Mouse (Mus musculus): ENCODE results near the gene Arhgap27. TPM values are rescaled to one million over a fixed set of nuclear protein-coding genes. Genes with fewer than 3 reads are reported as not detected.
"Not testable (repeated sequence)": the region's sequence is repeated elsewhere in the genome, so short reads cannot be mapped to it uniquely, and the experiment has no call there.

Arhgap27 gene
- total RNA-seq, 2 experiments from 2014 or later: 8.6 to 9.3 TPM

GRCm38 (mm10) chr11:103337180-103337579 lies 26.3 kb downstream of the Arhgap27 start:
- DNase-seq (ENCODE audit: extremely low spot score in 1 of 2, low spot score in 1 of 2): no peak

DNA sequence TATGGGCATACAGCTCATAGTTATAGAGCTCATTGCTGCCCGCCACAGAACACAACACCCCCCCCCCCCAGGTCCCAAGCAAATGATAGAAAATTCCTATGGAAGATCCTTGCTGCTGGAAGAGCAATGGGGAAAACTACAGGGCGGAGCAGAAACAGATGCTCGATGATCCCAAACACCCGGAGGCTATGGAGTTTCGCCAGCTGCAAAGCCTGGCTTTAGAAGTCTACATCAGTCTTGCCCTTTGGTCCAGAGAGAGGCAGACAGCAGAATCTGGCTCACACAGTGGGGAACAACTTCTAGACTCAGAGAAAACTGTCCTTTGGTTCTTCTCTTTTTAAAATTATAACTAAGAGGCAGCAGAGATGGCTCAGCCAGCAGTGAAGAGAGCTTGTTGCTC lies 27.9 kb downstream of the Arhgap27 start:
- DNase-seq (ENCODE audit: extremely low spot score in 1 of 2, low spot score in 1 of 2): no peak

GRCm38 (mm10) chr11:103334925-103335324 lies 28.6 kb downstream of the Arhgap27 start:
- DNase-seq (ENCODE audit: extremely low spot score in 1 of 2, low spot score in 1 of 2): no peak

DNA sequence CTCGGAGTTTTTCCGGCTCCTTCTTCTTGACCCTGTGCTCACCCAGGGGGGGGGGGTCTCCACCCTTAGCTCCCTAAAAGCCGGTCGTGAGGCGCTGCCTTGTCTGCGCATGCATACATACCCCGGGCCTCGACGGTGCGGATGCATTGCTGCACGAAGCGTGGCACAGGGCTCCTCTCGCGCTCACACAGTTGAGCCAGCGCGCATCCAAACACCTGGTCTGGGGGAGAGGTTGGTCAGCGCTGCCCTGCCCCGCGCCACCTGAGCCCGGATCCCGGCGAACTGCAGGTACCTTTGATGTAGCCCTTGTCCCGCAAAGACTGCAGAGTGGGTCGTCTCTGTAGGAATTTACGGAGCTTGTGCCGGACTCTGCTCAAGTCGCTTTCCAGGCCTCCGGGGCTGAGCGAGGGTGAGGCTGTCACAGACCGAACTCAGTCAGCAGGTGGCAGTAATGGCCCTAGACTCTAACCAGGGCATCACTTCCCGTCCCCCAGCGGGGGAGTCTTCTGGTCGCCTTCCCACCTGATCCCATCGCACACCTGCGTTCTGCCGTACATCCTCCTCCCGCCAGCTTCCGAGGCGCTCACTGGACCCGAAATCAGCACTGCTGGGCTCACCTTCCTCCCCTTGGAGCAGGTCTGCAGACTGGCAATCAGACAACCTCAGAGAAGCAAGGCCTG lies 29.6 kb downstream of the Arhgap27 start:
- DNase-seq (ENCODE audit: extremely low spot score in 1 of 2, low spot score in 1 of 2): peak in 1 of 2 experiments; percentile 52

GRCm38 (mm10) chr11:103332890-103333651 lies 30.4 kb downstream of the Arhgap27 start:
- no peak for DNase-seq (ENCODE audit: extremely low spot score in 1 of 2, low spot score in 1 of 2)

DNA sequence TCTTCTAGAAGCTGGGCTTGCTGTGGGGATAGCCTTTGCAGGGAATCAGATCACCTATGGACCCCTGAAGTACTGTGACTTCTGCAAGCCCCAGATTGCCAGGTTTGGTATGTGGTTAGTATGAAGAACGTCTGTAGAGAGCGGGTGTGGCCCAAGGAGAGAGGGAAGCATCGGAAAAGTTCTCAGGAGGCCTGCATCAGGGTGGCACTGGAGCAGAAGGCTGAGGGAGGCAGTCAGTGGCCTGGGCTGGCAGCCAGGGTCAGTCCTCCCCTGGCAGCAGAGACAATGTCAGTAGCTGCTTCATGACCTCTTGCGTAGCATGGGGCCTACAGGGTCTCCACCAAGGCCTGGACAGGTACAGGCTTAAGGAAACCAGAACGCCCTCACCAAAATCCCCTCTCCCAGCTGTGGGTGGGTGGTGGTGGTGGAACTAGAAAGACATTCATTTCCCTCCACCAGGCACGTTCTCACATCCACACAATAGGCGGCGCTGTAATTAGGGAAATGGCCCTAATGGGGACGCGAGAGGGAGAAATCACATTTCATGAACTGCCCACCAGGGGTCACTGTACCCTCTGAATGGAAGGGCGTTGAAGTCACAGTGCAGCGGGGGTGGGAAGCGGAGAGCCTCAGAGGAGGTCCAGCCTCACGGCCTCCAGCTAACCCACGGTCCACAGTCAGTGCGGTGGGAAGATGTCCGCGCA lies 31.2 kb downstream of the Arhgap27 start:
- peak; percentile 67 to 77 for DNase-seq (ENCODE audit: extremely low spot score in 1 of 2, low spot score in 1 of 2)

GRCm38 (mm10) chr11:103331502-103332185 lies 31.8 kb downstream of the Arhgap27 start:
- no peak for DNase-seq (ENCODE audit: extremely low spot score in 1 of 2, low spot score in 1 of 2)

- no peak for DNase-seq (ENCODE audit: extremely low spot score in 1 of 2, low spot score in 1 of 2)
Measured at GRCm38 (mm10) chr11:103330651-103331319, 32.7 kb downstream of the Arhgap27 start.

- peak; percentile 87 to 98 for DNase-seq (ENCODE audit: extremely low spot score in 1 of 2, low spot score in 1 of 2)
Measured at GRCm38 (mm10) chr11:103326950-103327349, 36.5 kb downstream of the Arhgap27 start.

DNA sequence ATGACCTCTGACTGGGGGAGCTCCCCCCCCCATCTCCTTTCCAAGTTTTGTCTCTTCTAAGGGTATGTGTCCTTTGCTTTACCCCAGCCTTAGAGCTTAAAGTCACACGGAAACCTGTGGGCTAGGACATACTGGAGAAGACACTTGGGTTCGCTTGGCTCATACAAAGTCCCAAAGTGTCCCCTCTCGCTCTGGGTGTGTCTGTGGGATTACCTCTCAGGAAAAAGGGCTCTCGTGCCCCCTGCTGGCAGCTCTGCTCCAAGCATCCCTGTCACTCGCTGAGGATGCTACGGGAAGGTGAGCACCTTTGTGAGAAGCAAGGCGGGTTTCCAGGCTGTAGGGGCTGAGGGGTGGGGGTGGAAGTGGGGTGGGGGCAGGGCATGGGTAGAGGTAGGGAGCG lies 38.3 kb downstream of the Arhgap27 start:
- DNase-seq (ENCODE audit: extremely low spot score in 1 of 2, low spot score in 1 of 2): peak; percentile 70 to 81

DNA sequence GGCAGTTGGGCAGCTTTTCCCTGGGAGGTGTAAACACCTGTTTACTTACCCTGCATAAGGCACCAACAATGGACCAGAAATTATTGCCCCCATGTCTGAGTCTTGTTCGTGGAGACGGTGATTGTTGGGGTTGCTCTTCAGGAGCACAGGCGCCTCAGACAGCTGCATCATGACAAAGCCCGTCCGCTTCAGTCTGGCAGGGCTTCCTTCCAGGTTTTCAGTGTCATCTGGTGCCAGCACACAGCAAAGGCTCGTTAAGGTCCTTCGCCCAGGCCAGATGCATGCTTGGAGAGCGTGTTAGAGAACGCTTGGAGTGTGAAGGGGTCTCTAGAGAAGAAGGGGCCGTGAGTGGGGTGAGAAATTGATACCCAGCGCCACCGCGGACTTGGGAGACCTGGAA lies 38.8 kb downstream of the Arhgap27 start:
- no peak for DNase-seq (ENCODE audit: extremely low spot score in 1 of 2, low spot score in 1 of 2)

DNA sequence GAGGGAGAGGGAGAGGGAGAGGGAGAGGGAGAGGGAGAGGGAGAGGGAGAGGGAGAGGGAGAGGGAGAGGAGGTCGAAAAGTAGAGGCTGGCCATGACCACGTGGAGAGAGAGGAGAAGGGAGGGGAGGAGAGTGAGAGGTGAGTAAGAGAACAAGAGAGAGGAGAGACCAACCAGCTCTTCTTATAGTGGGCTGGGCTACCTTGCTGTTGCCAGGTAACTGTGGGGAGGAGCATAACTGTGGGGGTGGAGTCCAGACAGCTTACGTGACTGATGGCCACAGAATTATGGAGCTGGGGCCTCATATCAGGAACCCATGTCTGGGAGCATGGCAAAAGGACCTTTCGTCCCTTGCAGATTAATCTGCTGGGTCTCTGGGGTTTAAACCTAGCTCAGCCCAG lies 40.7 kb downstream of the Arhgap27 start:
- DNase-seq (ENCODE audit: extremely low spot score in 1 of 2, low spot score in 1 of 2): not testable (repeated sequence)

DNA sequence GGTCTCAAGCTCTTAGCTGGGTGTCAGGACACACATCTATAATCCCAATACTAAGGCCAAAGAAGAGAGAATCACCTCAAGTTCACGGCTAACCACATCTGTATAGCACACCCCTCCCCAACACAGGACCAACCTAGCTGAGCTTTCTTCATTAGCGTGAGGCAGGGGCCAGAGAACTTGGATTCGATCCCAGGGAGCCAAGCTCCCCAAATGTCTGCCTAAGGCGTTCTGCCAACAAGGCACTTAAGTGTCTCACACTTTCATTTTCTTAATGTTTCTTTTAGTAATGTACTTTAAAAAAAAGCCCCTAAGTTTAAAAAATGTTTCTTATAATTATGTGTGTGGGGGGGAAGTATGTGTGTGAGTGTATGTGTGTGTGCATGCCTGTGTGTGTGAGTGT lies 42.8 kb downstream of the Arhgap27 start:
- DNase-seq (ENCODE audit: extremely low spot score in 1 of 2, low spot score in 1 of 2): no peak

DNA sequence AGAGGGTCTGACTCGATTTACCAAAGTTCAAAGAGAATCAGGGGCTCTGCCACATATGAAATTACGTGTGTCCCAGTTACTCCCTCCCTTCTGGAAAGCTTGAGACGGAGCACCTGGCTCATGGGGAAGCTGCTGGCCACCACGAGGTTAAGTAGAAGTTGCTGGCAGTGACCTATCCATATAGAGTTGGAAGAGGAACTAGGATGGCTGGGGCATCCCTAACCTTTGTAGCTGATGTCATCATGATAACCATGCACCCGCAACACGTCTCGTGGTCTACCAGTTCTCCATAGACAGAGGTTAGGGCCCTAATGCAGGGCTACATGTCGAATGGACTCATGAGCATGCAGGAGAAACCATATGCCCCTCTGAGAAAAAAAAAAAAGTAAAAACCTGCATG lies 43.3 kb downstream of the Arhgap27 start:
- DNase-seq (ENCODE audit: extremely low spot score in 1 of 2, low spot score in 1 of 2): no peak

DNA sequence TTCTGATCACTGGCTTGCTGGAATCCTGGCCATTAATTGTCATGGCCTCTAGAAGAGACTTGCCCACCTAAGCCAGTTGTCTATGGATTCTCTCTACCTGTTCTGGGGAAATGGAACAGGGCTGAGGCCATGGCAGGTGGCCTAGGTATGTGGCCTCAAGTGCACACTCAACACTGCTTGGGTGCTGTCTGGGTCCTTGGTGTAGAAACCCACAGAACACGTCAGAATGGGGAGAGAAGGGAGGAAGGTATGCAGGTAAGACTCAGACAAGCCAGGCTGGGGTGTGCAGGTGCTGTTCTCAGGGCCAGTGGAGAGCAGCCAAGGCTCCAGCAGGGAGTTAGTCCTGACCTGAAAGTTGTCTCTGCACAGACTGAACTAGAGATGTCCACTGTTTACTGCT lies 45.5 kb downstream of the Arhgap27 start:
- no peak for DNase-seq (ENCODE audit: extremely low spot score in 1 of 2, low spot score in 1 of 2)

- DNase-seq (ENCODE audit: extremely low spot score in 1 of 2, low spot score in 1 of 2): no peak
Measured at GRCm38 (mm10) chr11:103315379-103315778, 48.1 kb downstream of the Arhgap27 start.

GRCm38 (mm10) chr11:103314736-103315374 lies 48.6 kb downstream of the Arhgap27 start:
- no peak for DNase-seq (ENCODE audit: extremely low spot score in 1 of 2, low spot score in 1 of 2)

- no peak for DNase-seq (ENCODE audit: extremely low spot score in 1 of 2, low spot score in 1 of 2)
Measured at GRCm38 (mm10) chr11:103313542-103313941, 50.0 kb downstream of the Arhgap27 start.

DNA sequence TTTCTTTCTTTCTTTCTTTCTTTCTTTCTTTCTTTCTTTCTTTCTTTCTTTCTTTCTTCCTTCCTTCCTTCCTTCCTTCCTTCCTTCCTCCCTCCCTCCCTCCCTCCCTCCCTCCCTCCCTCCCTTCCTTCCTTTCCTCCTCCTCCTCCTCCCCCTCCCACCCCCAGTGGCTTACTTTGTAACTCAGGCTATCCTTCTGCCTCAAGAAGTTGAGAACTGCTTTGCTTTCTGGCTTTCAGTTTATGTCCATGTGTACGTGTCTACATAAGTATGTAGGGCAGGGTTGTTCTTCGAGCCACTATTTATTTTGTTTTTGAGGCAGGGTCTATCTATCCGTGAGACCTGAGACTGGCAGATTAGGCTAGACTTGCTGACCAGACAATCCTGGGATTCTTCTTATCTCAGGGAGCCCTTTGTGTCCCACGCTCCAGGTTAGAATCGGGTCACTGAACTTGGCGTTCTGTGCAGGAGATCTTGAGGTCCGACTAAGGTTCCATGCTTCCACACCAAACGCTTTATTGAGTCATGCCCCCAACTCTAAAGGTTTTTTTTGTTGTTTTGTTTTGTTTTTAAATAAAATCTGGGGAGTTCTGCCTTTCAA lies 50.7 kb downstream of the Arhgap27 start:
- no peak for DNase-seq (ENCODE audit: extremely low spot score in 1 of 2, low spot score in 1 of 2)
